Mouse (Mus musculus) testis, postnatal 10 days (tissue): ENCODE data around the gene Ddx28.
A peak's percentile ranks its signal among the peaks of the same experiment; 100 is the strongest.

ENCODE experiments used
- DNase-seq: peaks from one replicate; pipeline ENCODE4 v3.0.0; 2021; ENCODE audit warnings: low spot score

The Ddx28 gene

DNA sequence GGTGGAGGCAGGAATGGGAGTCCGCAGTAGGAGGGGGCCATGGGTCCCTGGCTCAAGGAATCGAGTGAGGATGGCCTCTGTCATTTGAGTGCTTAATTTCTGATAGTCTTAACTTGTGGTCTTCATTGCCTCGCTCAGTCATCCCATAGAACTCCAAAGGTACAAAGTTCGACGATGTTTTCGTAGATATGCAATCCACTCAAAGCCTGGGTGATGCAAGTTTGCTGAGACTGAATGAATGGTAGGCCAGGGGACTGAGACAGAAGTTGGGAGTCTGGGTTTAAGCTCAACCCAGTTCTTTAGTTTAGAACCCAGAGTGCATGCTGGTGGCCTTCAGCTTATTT lies at the start of gene Ddx28:
Gene Ddx28 (minus strand): TSS at position 240 of the 344 bp plus-strand sequence.
- no peak for DNase-seq

GRCm38 (mm10) chr8:106060521-106060920 lies 48.8 kb upstream of the Ddx28 start:
- DNase-seq: no peak

- DNase-seq: peak; percentile 73
Observed at GRCm38 (mm10) chr8:106059613-106060371, 48.1 kb upstream of the Ddx28 start.

DNA sequence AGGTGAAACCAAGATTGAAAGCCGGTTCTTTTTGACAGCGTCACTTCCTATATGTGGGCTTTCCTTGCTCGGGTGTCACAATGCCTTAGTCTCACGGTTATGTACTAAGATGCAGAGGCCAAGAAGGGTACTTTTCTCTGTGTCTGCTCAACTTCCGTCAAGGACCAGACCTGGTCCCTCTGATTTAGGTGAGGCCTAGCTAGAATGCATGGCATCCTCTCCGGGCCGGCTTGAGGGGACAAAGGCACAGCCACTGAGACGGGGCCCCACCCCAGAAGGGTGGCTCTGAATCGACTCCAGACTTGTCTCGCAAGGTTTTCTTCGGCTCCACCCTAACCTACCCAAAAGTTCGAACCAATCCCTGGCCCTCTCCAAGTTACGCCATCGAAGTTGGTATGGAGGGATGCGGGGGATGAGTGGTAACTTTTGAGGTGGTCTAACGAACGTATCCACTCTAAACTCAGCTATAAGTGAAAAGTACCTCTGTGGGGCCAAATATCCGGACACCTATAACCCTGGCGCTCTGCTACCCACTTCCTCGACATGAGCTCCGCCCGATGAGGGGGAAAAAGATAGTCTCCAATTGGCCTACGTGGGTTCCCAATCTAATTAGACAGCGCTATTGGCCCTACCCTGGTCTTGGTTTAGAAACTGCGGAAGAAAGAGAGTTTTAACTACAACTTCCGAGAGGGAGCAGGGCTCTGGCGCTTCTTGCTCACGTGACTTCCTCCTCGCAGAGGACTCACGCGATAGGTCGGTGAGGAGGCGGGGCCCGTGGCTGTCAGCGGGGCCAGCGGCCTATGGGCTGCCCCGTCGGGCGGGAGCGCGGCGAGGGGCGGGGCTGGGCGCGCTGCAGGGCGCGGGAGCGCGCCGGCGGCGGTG lies 47.3 kb upstream of the Ddx28 start, which contains the start of gene Nfatc3:
Gene Nfatc3 (plus strand): TSS at position 110 of the 882 bp plus-strand sequence.
- DNase-seq: peak; percentile 98

DNA sequence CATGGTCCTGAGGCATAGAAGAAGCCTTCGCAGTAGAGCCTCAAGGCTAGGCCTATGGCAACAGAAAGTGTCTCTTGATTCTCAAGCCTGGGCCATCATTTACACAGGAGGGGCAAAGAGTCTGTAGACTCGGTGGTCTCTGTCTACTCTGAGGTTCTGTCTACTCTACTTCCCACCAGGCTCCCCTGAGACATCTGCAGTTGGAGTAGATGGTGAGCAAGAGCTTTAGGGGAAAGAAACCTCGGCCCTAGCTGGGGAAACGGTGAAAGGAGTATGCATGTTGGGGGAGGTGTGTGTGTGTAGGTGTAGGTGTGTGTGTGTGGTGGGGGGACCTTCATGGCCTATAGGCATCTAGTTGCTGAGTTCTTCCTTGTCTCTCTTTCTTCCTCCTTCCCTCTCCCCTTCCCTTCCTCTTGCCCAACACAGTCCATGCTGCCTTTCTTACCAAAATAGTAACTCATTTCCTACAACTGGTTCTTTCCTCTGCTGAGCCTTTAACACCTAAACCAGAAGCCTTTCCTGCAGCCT lies 44.8 kb upstream of the Ddx28 start:
- no peak for DNase-seq

GRCm38 (mm10) chr8:106055038-106055437 lies 43.4 kb upstream of the Ddx28 start:
- no peak for DNase-seq

DNA sequence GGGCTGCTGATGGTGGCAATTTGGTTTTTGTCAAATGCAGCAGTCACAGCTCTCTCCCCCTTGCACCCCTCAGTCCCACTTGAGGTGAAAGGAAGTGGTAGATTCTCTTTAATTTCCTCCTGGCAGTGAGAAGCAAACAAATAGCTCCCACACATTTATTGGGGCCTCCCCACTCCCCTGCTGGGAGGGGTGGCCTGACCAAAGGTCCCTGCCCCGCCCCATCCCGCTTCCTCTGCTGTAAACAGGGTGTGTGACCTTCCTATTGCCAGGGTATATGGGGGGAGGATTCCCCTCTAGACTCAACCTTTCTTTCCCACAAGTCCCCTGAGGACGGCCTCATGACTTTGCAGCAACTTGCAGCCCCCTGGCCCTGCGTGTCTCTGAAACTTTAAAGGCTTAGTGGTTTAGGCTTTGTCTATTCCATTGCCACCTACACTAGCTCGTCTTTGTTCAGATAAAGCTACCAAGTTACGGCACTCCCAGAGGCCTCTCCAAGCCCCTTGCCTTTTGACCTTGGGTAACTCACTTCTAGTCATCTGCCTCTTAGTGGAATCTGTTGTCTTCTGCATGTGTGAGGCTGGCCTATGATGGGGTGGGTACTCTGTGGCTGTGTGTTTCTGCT lies 42.6 kb upstream of the Ddx28 start:
- no peak for DNase-seq

- DNase-seq: no peak
Observed at GRCm38 (mm10) chr8:106052510-106053089, 40.9 kb upstream of the Ddx28 start.

- no peak for DNase-seq
Observed at GRCm38 (mm10) chr8:106051068-106051467, 39.4 kb upstream of the Ddx28 start.

- DNase-seq: no peak
Observed at GRCm38 (mm10) chr8:106049840-106050239, 38.2 kb upstream of the Ddx28 start.

DNA sequence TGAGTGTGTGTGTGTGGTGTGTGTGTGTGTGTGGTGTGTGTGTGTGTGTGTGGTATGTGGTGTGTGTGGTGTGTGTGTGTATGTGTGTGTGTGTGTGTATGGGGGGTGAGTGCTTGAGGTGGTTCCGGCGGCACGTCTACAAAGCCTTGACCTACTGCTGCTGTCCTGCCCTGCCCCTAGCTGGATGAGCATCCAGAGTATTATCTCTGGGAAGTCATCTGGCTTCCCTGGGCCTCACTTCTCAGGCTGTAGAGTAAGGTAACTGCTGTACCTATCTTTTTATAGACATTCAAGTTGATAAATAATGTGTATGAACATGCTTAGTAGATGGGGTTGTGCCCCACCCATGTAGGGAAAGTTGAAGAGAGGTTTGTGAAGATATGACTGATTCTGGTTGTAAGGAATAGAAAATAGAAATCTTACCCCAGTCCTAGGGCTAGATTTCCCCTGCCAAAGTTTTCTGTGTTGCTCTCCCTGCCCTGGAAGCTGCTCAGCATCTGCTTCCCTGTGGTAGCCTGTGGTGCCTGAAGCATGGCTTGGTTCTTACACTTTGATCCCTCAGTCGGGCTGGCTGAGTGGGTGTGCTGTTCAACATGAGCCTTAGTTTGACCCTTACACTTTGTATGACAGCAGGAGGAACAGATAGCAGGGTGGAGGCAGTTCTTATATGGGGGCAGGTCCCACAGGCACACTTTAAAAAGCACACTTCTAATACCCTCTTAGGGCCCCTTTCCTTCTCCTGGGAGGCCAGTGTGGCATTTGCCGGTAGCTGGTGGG lies 36.4 kb upstream of the Ddx28 start:
- DNase-seq: no peak

DNA sequence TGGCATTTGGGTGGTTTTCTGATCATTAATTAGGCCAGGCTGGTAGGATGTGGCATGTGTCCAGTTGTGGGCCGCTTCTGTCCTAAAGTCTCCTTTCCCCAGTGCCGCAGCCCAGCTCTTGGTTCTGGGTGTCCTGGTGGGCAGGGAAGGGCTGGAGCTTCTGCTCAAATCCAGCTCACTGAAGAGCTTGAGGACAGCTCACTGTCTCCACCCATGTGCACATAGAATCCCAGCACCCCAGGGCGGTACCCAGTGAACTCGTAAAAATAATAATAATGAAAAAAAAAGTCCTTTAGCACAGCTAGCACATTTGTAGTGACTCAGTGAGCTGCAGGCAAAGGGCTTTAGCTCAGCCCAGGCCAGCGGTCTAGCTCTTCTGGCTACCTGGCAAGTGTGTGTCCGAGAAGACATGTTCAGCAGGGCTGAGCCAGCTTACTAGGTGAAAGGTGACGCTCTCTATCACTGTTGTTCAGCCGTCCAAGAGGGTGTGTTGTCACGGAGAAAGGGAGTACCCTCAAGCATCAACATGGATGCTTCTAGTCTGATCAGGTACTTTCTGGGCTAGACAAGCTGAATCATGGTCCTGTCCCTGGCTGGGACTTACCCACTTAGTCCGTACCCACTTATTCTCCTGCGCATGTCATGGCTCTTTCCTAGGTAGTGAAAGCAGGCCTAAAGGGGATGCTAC lies 35.3 kb upstream of the Ddx28 start:
- DNase-seq: no peak

GRCm38 (mm10) chr8:106044151-106044550 lies 32.5 kb upstream of the Ddx28 start:
- DNase-seq: peak; percentile 76

DNA sequence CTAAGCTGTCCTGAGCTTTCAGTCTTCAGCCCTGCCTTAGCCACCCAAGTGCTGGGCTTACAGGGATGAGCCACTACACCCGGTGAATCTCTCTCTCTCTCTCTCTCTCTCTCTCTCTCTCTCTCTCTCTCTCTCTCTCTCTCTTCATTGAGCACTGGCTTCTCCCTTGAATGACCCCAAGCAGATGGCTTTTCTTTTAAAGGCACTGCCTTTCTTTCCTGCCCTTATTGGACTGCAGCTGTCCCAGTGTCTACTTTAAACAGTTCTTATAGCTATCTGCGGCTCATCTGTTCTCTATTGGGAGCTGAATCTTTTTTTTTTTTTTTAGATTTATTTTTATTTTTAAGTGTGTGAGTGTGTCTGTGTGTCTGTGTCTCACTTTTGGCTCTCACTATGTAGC lies 31.4 kb upstream of the Ddx28 start:
- no peak for DNase-seq

DNA sequence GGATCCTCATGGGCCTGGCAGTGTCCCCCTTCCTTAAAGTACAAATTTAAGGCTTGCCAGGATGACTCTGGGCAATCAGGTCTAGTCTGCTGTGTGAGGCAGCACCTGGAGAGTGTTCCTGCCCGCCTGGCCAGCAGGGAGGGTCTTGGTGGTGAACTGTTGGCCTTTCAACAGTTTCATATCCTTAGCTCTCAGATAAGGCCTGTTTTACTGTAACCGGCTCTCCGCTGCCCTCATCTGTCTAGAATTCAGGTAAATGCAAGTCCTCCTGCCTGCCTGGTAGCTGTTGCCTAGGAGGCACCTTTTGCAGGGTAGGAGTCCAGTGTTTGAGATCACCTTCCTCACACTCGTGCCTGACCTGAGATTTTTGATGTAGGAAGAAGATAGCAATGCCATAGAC lies 28.5 kb upstream of the Ddx28 start:
- DNase-seq: no peak

- no peak for DNase-seq
Observed at GRCm38 (mm10) chr8:106039605-106040004, 27.9 kb upstream of the Ddx28 start.

DNA sequence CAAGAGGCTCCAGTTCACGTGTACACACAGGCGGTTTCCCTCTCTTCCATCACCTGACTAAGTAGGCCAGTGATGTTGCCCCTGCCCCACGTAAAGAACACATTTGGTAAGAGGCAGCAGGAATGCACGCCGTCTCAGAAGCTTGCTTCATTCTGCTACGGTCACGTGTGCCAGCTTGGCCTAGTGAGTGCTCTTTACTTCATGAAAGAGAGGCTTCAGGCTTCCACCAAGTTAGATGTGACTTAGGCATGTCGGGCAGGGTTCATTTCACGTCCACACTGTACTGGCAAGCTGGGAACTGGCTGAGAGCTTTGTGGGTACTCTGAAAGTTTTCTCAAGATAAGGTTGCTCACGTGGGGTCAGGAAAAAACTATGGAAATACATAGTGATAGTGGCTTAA lies 27.0 kb upstream of the Ddx28 start:
- DNase-seq: no peak

- DNase-seq: peak; percentile 81
Observed at GRCm38 (mm10) chr8:106022483-106022882, 10.8 kb upstream of the Ddx28 start.

DNA sequence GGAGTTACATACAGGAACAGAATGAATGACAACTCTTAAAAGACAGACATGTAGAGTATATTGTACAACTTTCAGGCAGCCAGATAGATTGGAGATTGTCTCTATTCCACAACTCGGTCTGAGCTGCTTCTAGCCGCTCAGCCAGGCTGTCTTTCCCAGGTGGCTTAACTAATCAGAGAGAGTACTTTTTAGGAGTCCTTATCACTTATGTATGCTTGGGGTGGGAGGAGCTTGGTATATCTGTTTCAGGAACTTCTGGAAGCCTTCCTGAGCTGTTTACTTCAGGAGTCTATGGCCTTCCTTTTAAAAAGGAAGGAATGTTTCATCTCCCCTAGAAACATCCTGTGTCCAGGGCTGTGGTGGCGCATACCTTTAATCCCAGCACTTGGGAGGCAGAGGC lies 6.4 kb upstream of the Ddx28 start:
- no peak for DNase-seq

GRCm38 (mm10) chr8:106017130-106017529 lies 5.4 kb upstream of the Ddx28 start:
- DNase-seq: no peak

- no peak for DNase-seq
Observed at GRCm38 (mm10) chr8:106016284-106016683, 4.6 kb upstream of the Ddx28 start.
